Mouse (Mus musculus) midbrain, embryonic 10.5 days (tissue): ENCODE measurements around the gene Tnfrsf14. TPM values are rescaled to one million over a fixed set of nuclear protein-coding genes. Genes with fewer than 3 reads are reported as not detected.

ENCODE experiments used
- DNase-seq: peaks from one replicate; pipeline ENCODE4 v3.0.0-alpha.2; 2017; ENCODE audit warnings: low spot score
- H3K27ac ChIP-seq: fragments of 300-500 bp; sonication (generic); replicated peaks from 2 replicates; pipeline ENCODE4 v1.5.1; 2016; ENCODE audit warnings: mild to moderate bottlenecking
- H3K27me3 ChIP-seq: fragments of 300-500 bp; sonication (generic); 2 replicates; pipeline ENCODE4 v1.6.1; 2016; ENCODE audit warnings: low read depth, mild to moderate bottlenecking; ENCODE audit not compliant: poor library complexity, severe bottlenecking
- H3K36me3 ChIP-seq: fragments of 300-500 bp; sonication (generic); 2 replicates; pipeline ENCODE4 v1.6.1; 2016; ENCODE audit warnings: mild to moderate bottlenecking, moderate library complexity
- H3K4me1 ChIP-seq: fragments of 300-500 bp; sonication (generic); 2 replicates; pipeline ENCODE4 v1.6.1; 2016
- H3K4me3 ChIP-seq: fragments of 300-500 bp; sonication (generic); 2 replicates; pipeline ENCODE4 v1.5.1; 2016; ENCODE audit warnings: mild to moderate bottlenecking, moderate library complexity
- H3K9me3 ChIP-seq: fragments of 300-500 bp; sonication (generic); replicated peaks from 2 replicates; pipeline ENCODE4 v1.6.1; 2016; ENCODE audit warnings: mild to moderate bottlenecking
- WGBS: fragments of 180-500 bp; shearing (Covaris S2); methylation state at CpG from one replicate; pipeline ENCODE4 v1.1.7; 2016; 5-methylcytosine and 5-hydroxymethylcytosine counted together
- polyA plus RNA-seq: library from polyadenylated mRNA; unstranded; fragments of >200 nt; fragmentation: Nextera tagmentation; extraction: Ambion mirVana; gene quantifications from 2 replicates; pipeline ENCODE4 v1.2.1, GENCODE M21; 2016

Tnfrsf14 gene
- polyA plus RNA-seq, 1 experiment from 2014 or later: 0.67 TPM

DNA sequence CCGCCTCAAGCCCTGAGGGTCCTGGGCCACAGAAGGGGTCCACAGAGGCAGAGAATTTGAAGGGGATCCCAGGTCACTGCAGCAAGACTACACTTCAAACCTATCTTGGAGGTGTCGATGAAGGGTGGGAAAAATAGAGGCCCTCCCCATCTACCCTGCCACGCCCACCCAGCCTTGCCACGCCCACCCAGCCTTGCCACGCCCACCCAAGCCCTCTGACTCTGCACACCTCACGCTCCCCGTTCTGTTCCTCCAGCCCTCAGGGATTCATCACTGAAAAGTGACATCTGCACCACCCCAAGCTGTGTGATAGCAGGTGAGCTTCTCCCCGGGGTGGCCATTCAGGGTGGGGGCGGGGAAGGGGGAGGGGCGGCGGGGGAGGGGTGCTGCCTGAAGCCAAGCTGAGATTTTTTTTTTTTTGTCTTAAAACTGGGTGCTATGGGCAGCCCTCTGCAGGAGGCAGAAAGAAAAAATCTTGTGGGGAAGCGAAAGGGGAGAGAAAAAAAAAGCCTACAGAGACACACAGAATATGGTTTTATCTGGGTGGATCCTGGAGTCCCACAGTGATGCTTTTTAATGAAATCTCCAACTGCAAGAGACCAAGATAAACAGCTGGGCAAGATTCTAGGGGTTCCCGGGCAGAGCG lies 46.2 kb downstream of the Tnfrsf14 start:
- Histone ChIP-seq H3K27me3 (no peaks in the 10 kb centered on the region), H3K36me3 (no peaks in the 10 kb centered on the region), H3K9me3 (no peaks in the 10 kb centered on the region), H3K4me3 (no peak overlapping the region), H3K4me1 (peaks cover 29% of the 10 kb centered on the region), H3K27ac (no peak overlapping the region)
- WGBS: 29% methylated on average over 14 of the region's 14 CpGs
- no peak for DNase-seq

DNA sequence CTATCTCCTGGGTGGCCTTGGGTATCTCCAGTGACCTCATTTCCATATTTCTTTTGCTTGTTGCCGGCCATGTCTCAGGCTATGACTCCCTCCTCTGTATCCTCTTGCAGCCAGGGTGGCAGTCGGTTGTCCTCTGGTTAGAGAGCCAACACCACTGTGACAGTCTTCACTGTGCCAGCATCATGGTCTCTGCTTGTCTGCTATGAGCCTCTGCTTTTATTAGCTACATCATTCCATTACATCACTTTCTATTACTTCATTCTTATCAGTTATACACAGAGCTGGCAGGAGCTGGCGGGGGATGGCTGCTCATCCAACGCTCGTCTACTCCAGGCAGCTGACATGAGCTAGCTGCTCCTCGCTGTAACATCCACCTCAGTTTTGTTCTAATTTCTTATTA lies 47.6 kb downstream of the Tnfrsf14 start:
- no peaks in the 10 kb centered on the region for H3K36me3 ChIP-seq
- no peaks in the 10 kb centered on the region for H3K9me3 ChIP-seq
- WGBS: 84% methylated on average over 6 of the region's 6 CpGs
- DNase-seq: no peak
- H3K27me3 ChIP-seq: no peaks in the 10 kb centered on the region
- H3K27ac ChIP-seq: no peak overlapping the region
- H3K4me3 ChIP-seq: no peak overlapping the region
- peaks cover 35% of the 10 kb centered on the region for H3K4me1 ChIP-seq

DNA sequence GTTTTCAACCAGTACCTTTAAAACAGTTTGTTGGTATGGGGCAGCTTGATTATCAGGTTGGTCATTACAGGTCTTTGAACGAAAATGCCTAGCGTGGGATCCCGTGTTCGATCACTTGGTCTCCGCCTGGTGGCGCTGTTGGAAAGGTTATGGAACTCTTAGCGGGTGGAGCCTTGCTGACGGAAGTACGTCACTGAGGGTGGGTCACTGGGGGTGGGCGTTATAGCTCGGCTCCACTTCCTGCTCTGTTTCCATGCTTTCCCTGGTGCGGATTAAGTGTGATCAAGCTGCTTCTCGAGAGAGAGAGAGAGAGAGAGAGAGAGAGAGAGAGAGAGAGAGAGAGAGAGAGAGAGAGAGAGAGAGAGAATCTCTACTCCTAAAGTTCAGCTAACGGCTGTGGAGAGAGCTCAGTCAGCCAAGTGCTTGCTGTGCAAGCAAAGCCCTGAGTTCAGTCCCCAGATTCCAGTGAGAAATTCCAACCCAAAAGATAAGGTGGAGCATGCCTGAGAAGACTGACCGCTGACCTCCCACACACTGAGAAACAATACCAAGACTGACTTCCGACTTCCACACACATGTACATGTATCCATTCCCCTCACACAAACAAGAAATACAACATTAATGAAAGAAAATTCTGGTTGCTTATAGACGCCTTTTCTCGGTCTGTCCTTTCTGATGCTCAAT lies 50.4 kb downstream of the Tnfrsf14 start:
- Histone ChIP-seq H3K4me1 (peaks cover 33% of the 10 kb centered on the region), H3K36me3 (no peaks in the 10 kb centered on the region), H3K9me3 (no peaks in the 10 kb centered on the region), H3K4me3 (peak overlapping the region; percentile 54), H3K27ac (peak overlapping the region; percentile 83), H3K27me3 (peaks cover 7% of the 10 kb centered on the region)
- peak; percentile 95 for DNase-seq
- 13% methylated on average over 18 of the region's 18 CpGs for WGBS

DNA sequence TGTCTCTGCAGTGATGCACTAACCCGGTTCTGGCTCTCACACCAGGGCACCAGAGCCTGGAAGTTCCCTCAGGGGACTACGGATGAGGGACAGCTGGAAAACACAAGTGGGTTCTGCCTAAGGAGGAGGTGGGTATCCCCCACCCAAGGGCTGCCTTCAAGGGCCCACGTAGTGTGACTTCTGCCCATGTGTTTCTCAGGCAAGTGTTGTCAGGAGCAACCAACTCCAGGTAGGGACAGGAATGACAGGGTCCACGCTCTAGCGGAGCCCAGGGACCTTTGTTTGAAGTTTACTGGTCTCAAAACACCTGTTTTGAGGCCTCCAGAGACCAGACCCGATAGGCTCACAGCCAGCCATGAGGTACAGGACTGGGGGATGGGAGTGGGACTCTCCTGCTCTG lies 55.2 kb downstream of the Tnfrsf14 start:
- Histone ChIP-seq H3K4me3 (no peak overlapping the region), H3K27me3 (peaks cover 53% of the 10 kb centered on the region), H3K36me3 (no peaks in the 10 kb centered on the region), H3K27ac (no peak overlapping the region), H3K9me3 (no peaks in the 10 kb centered on the region), H3K4me1 (peaks cover 52% of the 10 kb centered on the region)
- WGBS: 79% methylated on average over 6 of the region's 6 CpGs
- no peak for DNase-seq

Other genes starting within 250 kb of the Tnfrsf14 start
- gene Ttc34, start 91.1 kb downstream of the Tnfrsf14 start, polyA plus RNA-seq: 0.22 and 0.57 TPM in 2 replicates
- 0.20 and 0.35 TPM in 2 replicates for gene Mmel1, start 59.0 kb downstream of the Tnfrsf14 start, polyA plus RNA-seq
- gene Fam213b, start 29.4 kb downstream of the Tnfrsf14 start, polyA plus RNA-seq: 45.9 and 46.8 TPM in 2 replicates
- 690 and 827 TPM in 2 replicates for gene Hes5, start 32.4 kb upstream of the Tnfrsf14 start, polyA plus RNA-seq
- gene Pank4, start 35.6 kb upstream of the Tnfrsf14 start, polyA plus RNA-seq: 47.6 and 48.6 TPM in 2 replicates
- 0.57 and 0.72 TPM in 2 replicates for gene Plch2, start 128.2 kb upstream of the Tnfrsf14 start, polyA plus RNA-seq
- 21.0 and 21.1 TPM in 2 replicates for gene Pex10, start 138.5 kb upstream of the Tnfrsf14 start, polyA plus RNA-seq
- 137 and 147 TPM in 2 replicates for gene Rer1, start 157.8 kb upstream of the Tnfrsf14 start, polyA plus RNA-seq
- gene Morn1, start 158.0 kb upstream of the Tnfrsf14 start, polyA plus RNA-seq: 5.1 and 6.2 TPM in 2 replicates